Mouse (Mus musculus) brain, embryonic 14.5 days (tissue): ENCODE data around the gene Dmac2. TPM values are rescaled to one million over a fixed set of nuclear protein-coding genes. Genes with fewer than 3 reads are reported as not detected.

Experiments
- DNase-seq: peaks from one replicate; pipeline ENCODE4 v3.0.0-alpha.2; 2011; ENCODE audit warnings: low read depth
- CTCF ChIP-seq: fragments of 200-500 bp; IDR thresholded peaks from 2 replicates; pipeline ENCODE4 v1.5.1; 2012; ENCODE audit warnings: inconsistent platforms, mild to moderate bottlenecking, moderate library complexity, borderline replicate concordance; ENCODE audit not compliant: insufficient read depth, insufficient read length; ENCODE audit errors: extremely low read depth
- POLR2A ChIP-seq: fragments of 200-500 bp; IDR thresholded peaks from 2 replicates; pipeline ENCODE4 v1.6.1; 2012; ENCODE audit warnings: mild to moderate bottlenecking, inconsistent platforms, borderline replicate concordance; ENCODE audit not compliant: poor library complexity, insufficient read depth, insufficient read length, severe bottlenecking; ENCODE audit errors: extremely low read depth
- polyA plus RNA-seq: library from polyadenylated mRNA; depleted of rRNA; stranded (reverse); fragments of >200 nt; gene quantifications from 2 replicates; pipeline ENCODE4 v1.2.3, GENCODE M21; 2012

Gene Dmac2
- polyA plus RNA-seq, 1 experiment: 41.9 TPM

DNA sequence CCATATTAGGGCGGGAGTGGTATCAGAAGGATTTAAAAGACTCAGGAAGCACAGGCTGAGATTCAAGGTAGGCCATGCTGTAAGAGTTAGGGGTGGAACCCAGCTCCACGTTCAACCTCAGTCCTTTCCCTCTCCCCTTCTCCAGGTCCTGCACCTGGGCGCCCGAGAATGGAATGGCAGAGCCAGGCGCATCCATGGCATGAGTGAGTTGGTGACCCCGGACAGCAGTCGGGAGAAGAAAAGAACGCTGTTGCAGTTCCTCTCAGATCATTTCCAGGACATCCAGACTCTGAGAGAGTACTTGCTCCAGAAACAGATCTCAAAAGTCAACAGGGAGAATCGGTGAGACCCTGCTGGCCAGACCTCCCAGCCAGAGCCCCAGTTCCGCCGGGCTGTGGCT lies 1.5 kb downstream of the Dmac2 start:
- TF ChIP-seq CTCF (no peak), POLR2A (no peak)
- no peak for DNase-seq

DNA sequence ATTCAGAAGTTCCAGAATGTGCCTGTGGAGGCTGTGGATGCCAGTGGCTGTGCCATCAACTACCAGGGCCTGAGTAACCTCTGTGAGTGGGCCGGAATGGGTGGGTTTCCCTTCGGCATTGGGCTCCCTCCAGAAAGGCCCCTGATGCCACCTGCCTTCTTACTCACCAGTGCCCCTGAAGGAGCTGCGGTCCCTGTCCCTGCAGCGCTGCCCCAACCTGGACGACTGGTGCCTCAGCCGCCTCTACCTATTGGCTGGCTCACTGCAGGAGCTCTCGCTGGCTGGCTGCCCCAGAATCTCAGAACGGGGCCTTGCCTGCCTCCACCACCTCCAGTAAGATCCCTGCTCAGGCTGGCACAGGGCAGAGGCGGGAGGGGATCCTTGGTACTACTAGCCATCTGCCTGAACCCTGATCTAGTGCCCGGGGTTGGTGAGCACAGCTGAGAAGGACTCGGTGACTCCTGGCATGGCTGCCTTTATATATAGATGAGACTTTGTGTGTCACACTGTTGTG lies 4.7 kb downstream of the Dmac2 start:
- no peak for DNase-seq
- no peak for TF ChIP-seq POLR2A
- TF ChIP-seq CTCF: no peak

DNA sequence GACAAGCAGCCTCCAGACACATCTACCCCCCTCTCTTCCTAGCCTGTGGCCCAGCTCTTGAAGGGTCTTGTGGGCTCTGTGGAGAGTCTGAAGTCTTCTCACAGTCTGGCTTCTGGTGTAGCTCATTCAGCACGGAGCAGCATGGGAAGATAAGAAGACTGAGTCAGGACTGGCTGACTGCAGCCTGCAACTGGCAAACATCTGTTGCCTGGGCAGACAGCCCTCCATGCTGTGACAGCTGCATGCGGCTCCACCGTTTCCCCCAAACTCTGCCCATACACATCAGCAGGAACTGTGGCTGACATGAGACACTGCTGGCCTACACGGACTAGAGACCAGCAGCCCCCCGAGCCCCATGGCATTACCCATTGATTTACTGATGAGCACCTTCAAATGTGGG lies 5.6 kb downstream of the Dmac2 start:
- TF ChIP-seq CTCF: no peak
- no peak for TF ChIP-seq POLR2A
- DNase-seq: no peak

DNA sequence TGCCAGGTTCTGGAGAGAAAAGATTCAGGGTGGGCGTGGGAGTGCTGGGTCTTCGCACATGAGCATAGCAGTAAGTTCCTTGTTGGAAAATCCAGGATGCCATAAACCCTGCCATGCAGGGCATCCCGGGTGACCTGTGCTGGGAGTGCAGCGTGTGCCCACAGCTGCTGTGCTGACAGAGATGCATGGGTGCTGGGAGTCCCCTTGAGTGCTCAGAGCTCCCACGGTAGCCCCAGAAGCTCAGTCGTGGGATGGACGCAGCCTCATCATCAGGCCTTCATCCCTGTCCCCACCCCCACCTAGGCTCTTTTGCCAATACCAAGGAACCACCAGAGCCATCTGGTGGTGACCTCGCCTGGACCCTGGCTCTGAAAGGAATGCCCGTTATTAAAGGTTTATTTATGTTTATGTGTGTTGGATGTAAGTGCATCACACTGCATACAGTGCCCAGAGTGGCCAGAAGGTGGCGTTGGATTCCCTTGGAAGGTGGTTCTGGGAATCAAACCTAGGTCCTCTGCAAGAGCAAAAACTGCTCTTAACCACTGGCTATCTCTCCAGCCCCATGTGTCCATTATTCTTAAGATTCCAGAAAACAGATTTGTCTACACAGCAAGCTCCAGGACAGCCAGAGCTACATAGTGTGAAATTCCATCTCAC lies 6.5 kb downstream of the Dmac2 start:
- DNase-seq: peak; percentile 12
- no peak for TF ChIP-seq POLR2A
- TF ChIP-seq CTCF: peak; percentile 46; the same call in 1 of the 2 replicates

DNA sequence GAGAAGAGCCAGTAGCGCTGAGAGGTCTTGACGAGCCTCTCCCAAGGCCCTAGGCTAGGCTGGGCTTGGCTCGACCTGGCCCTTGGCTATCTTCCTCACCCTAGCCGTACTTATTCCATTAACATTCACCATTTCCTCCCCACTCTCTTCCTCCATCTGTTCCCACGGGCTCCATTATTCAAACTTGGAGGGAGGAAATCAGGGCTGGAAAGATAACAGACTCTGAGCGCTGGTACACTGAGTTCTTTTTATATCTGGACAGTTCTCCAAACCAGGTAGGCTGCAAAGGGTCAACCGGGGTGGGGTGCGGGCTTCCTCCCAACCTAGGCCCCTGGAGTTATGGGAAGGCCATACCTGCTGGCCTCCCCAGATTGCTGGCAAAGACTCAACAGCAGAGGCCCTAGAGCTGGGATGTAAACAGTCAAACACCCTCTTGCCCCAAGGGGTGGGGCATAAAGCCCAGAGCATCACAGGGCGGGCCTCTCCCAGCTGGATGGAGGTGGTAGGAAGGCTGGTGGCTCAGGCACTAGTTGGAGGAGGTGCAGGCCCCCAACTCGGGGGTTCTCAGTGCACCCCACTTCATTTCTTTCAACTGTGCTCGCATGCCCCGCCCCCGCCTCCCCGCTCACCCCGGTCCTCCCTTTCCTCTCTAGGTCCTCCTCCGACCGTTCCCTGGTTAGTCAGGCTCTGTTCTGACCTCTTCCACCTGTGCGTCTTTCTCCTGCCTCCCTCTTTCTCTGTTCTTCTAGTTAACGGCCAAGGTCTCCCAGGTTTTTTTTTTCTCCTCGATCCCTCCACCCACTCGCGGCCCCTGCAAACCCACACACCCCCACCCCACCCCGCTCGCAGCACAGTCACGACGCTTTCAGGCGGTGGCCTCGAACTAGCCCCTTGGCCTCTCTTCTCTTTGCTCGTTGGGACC lies 7.6 kb downstream of the Dmac2 start, which contains the start of gene B3gnt8:
TSS of gene B3gnt8 (plus strand) at position 146 of the 922 bp plus-strand sequence.
- TF ChIP-seq CTCF (no peak), POLR2A (no peak)
- no peak for DNase-seq

DNA sequence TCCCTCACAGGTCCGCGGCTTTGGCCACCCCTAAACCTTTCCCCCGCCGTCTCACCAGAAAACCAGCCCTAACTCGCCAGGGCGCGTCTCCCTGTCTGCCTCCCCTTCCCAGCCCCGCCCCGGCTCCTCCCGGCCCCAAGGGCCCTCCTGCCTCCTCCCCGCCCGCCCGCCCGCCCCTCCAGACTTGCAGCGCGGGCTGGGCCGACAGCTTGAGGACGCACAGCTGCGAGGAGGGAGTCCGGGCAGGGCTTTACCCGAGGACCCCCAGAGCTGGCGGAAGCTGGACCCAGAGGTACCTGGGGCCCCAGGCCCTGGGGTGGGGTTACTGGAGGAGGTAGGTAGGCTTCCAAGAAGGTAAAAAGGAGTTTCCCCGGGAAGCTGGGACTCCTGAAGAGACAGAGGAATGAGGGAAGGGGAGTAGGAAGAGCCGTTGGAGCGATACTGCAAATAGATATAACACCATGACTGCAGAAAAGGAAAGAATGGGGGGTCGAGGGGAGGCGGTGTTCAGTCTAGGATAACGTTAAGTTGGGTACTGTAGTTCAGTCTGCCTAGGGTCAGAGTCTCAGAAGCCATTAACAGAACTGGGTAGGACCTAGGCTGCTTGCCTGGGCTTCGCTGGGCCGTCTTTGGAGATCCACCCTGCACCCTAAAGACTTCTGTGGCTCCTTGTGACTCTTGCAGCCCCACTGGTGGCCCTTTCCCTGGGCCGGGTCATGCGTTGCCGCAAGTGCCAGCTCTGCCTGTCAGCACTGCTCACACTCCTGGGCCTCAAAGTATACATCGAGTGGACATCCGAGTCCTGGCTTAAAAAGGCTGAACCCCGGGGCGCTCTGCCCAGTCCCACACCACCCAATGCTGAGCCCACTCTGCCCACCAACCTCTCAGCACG lies 8.5 kb downstream of the Dmac2 start:
- TF ChIP-seq CTCF (no peak), POLR2A (no peak)
- peak; percentile 28 for DNase-seq

DNA sequence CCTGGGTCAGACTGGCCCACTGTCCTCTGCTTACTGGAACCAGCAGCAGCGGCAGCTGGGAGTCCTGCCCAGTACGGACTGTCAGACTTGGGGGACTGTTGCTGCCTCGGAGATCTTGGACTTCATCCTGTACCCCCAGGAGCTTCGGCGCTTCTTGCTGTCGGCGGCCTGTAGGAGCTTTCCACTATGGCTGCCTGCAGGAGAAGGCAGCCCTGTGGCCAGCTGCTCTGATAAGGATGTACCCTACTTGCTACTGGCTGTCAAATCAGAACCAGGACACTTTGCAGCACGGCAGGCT lies 9.1 kb downstream of the Dmac2 start:
- TF ChIP-seq CTCF (no peak), POLR2A (no peak)
- DNase-seq: no peak

DNA sequence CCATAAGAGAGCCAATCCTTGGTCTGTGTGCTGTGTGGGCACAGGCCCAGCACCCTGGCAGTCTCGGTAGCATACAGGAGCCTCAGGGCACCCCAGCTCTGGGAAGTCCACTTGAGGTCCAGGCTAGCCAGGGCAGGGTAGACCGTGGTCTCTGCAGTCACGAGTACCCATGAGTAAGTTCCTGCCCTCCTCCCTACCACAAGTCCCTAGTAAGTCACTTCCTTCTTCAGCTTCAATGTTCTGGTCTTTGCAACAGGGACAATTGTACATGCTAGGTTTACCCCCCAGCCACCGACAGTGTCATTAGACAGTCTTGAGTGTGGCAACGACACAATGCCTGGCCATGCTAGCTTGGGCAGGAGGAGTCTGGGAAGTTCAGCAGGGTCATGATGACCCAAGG lies 13.5 kb downstream of the Dmac2 start:
- no peak for DNase-seq
- TF ChIP-seq CTCF: no peak
- no peak for TF ChIP-seq POLR2A

DNA sequence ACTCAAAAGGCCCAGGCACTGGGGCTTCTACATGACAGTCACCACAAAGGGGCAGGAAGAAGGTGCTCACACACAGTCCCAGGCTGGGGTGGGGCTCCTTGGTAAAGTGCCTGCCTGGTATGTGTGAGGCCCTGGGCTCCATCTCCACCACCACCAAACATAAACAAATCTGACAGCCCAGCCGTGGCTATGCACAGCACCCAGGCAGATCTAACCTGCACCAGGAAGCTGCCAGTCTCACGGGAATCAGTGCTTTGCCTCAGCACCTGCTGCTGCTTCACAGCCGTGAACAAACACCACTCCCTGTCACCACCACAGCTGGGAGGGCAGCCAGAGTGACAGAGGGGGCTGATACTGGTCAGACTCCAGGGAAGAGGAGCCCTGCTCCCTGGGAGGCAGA lies 17.2 kb downstream of the Dmac2 start:
- TF ChIP-seq POLR2A (no peak), CTCF (no peak)
- DNase-seq: no peak

DNA sequence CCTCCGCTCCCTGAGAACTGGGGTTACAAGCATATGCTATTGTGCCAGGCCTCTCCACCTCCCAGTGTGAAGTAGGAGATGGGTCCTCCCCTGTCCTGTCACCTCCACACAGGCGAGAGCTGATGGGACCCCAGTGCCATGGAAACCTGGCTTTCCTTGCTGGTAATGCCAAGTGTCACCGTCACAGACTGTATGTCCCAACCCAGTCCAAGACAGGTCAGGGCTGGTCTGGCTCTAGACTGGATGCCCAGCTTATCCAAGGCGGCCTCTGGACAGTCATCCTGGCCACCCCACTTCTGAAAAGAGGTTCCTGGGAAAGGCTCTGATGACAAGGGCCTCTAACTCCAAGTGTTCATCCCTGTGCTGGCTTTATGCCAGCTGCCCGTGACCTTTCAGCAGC lies 17.9 kb downstream of the Dmac2 start:
- DNase-seq: no peak
- TF ChIP-seq CTCF (no peak), POLR2A (no peak)

DNA sequence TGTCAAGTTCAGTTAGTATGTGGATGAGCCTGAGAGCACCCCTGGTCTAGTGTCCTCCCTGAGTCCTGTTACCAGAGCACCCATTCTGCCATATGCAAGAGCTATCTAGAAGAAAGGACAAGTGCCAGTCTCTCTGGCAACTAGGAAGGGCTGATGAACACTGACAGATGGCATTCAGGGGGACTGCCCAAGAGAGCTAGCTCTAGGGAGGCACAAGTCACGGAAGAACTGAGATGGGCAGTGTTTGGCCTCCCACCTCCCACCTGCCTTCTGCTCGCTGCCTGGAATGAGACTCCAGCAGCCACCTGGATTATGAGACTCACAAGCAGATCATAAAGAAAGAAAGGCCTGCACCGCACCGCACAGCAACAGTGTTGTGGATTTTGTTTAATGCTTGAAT lies 20.5 kb downstream of the Dmac2 start:
- no peak for DNase-seq

DNA sequence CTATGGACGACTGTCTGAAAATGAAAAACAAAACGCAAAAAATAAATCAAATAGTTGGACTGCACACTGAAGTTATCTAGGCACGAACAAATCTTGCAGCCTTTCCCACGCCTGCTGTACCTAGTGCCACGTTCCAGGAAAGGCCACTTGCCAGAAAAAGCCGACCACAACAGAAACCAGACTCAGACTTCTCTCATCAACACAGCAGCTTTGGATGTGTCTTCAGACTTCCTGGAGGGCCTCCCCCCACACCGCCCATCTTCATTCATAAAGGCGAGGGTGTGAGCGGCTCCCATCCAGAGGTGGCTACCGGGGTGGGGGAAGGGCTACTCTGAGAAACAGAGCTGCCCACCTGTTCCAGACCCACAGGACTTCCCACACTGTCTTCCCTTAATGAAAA lies 24.9 kb downstream of the Dmac2 start:
- TF ChIP-seq CTCF (no peak), POLR2A (no peak)
- DNase-seq: no peak

More for the DNA sequence above, 20.5 kb downstream of the Dmac2 start:
- TF ChIP-seq CTCF (no peak), POLR2A (no peak)
